ENCODE assay signal across 7 mouse cellular contexts in genomic region chr7:44433371-44433770, GRCm38 (mm10). TPM values are rescaled to one million over a fixed set of nuclear protein-coding genes. Genes with fewer than 3 reads are reported as not detected.
DNase-seq lines count a peak whose midpoint lies in the region; ATAC-seq lines count a peak whose summit lies in the region.

No protein-coding gene starts in this region.

- H3K4me2 ChIP-seq in intestine, embryonic 16.5 days (ENCODE audit: low read depth, low read length), result no peak overlapping the region
- H3K4me2 ChIP-seq in neural tube, embryonic 15.5 days, result no peak overlapping the region

- H3K4me1 ChIP-seq in intestine, embryonic 16.5 days (ENCODE audit: control insufficient read depth, insufficient read depth, low read length), result peaks cover 4% of the 10 kb centered on the region; the same call in 1 of the 2 replicates
- peaks cover 59% of the 10 kb centered on the region for H3K4me1 ChIP-seq in neural tube, embryonic 15.5 days

- H3K36me3 ChIP-seq in intestine, embryonic 16.5 days (ENCODE audit: control insufficient read depth, insufficient read depth, low read length), result no peaks in the 10 kb centered on the region
- peaks cover 5% of the 10 kb centered on the region; the same call in 1 of the 2 replicates for H3K36me3 ChIP-seq in neural tube, embryonic 15.5 days

- peaks cover 37% of the 10 kb centered on the region for H3K27me3 ChIP-seq in intestine, embryonic 16.5 days (replicated peaks; ENCODE audit: control insufficient read depth, insufficient read depth, low read length)
- no peaks in the 10 kb centered on the region for H3K27me3 ChIP-seq in neural tube, embryonic 15.5 days (replicated peaks)

- WGBS in intestine, embryonic 16.5 days, result 3% methylated on average over 7 of the region's 7 CpGs
- WGBS in neural tube, embryonic 15.5 days, result 8% methylated on average over 7 of the region's 7 CpGs

- H3K4me3 ChIP-seq in intestine, embryonic 16.5 days (ENCODE audit: low read length), result no peak overlapping the region
- no peak overlapping the region for H3K4me3 ChIP-seq in neural tube, embryonic 15.5 days (replicated peaks)

- ATAC-seq in intestine, embryonic 16.5 days, result peak; percentile 32; the same call in 1 of the 2 replicates
- peak; percentile 7; the same call in 1 of the 2 replicates for ATAC-seq in neural tube, embryonic 15.5 days (ENCODE audit: low FRiP score)
- ATAC-seq in frontal cortex, adult (ENCODE audit: low TSS enrichment), result no peak

- peak; percentile 42 for DNase-seq in thymus, postnatal 4 days
- no peak for DNase-seq in thymus, postnatal 25 days
- peak; percentile 85 for DNase-seq in embryo, embryonic 11 days
- no peak for DNase-seq in urinary bladder, postnatal 10 days (ENCODE audit: low spot score)

- no peak overlapping the region for H3K27ac ChIP-seq in intestine, embryonic 16.5 days (ENCODE audit: low read length)
- no peak overlapping the region for H3K27ac ChIP-seq in neural tube, embryonic 15.5 days (replicated peaks)

- no peak overlapping the region for H3K9ac ChIP-seq in intestine, embryonic 16.5 days (ENCODE audit: low read depth, low read length)
- no peak overlapping the region for H3K9ac ChIP-seq in neural tube, embryonic 15.5 days (replicated peaks)

- H3K9me3 ChIP-seq in intestine, embryonic 16.5 days (ENCODE audit: control insufficient read depth, low read length), result no peaks in the 10 kb centered on the region
- H3K9me3 ChIP-seq in neural tube, embryonic 15.5 days (replicated peaks), result no peaks in the 10 kb centered on the region

RNA-seq across cellular contexts. Expression of gene Lrrc4b, which starts 4.6 kb away (rescaled TPM):
- 0.31 and 0.43 TPM in 2 replicates for polyA plus RNA-seq in intestine, embryonic 16.5 days (2015; fragmentation: Nextera tagmentation; extraction: Ambion mirVana)
- polyA plus RNA-seq in neural tube, embryonic 15.5 days (2015; fragmentation: Nextera tagmentation; extraction: Ambion mirVana), result 11.0 and 14.9 TPM in 2 replicates

RNA-seq across cellular contexts. Expression of gene Aspdh, which starts 31.8 kb away (rescaled TPM):
- 2.3 and 2.4 TPM in 2 replicates for polyA plus RNA-seq in intestine, embryonic 16.5 days (2015; fragmentation: Nextera tagmentation; extraction: Ambion mirVana)
- polyA plus RNA-seq in neural tube, embryonic 15.5 days (2015; fragmentation: Nextera tagmentation; extraction: Ambion mirVana), result 2.2 and 4.2 TPM in 2 replicates

RNA-seq across cellular contexts. Expression of gene Josd2, which starts 34.4 kb away (rescaled TPM):
- 83.5 and 86.3 TPM in 2 replicates for polyA plus RNA-seq in intestine, embryonic 16.5 days (2015; fragmentation: Nextera tagmentation; extraction: Ambion mirVana)
- 45.2 and 51.0 TPM in 2 replicates for polyA plus RNA-seq in neural tube, embryonic 15.5 days (2015; fragmentation: Nextera tagmentation; extraction: Ambion mirVana)

RNA-seq across cellular contexts. Expression of gene 1700008O03Rik, which starts 47.8 kb away (rescaled TPM):
- 0.66 and 0.88 TPM in 2 replicates for polyA plus RNA-seq in intestine, embryonic 16.5 days (2015; fragmentation: Nextera tagmentation; extraction: Ambion mirVana)
- 2.5 and 3.4 TPM in 2 replicates for polyA plus RNA-seq in neural tube, embryonic 15.5 days (2015; fragmentation: Nextera tagmentation; extraction: Ambion mirVana)

RNA-seq across cellular contexts. Expression of gene Syt3, which starts 49.5 kb away (rescaled TPM):
- 0.82 and 1.2 TPM in 2 replicates for polyA plus RNA-seq in intestine, embryonic 16.5 days (2015; fragmentation: Nextera tagmentation; extraction: Ambion mirVana)
- 67.0 and 75.4 TPM in 2 replicates for polyA plus RNA-seq in neural tube, embryonic 15.5 days (2015; fragmentation: Nextera tagmentation; extraction: Ambion mirVana)

Comparison
In these comparisons a context has a peak if more than half of its experiments do, and no peak if none do; other contexts are left out.
1. DNase-seq: peak in thymus, postnatal 4 days (single experiment) and embryo, embryonic 11 days (single experiment); none in thymus, postnatal 25 days (single experiment) and urinary bladder, postnatal 10 days (single experiment).